Mouse (Mus musculus): ENCODE measurements around the gene Gcn1l1. TPM values are rescaled to one million over a fixed set of nuclear protein-coding genes. Genes with fewer than 3 reads are reported as not detected.

Gcn1l1 gene
- polyA plus RNA-seq, 1 experiment from 2014 or later: 58.8 TPM

DNA sequence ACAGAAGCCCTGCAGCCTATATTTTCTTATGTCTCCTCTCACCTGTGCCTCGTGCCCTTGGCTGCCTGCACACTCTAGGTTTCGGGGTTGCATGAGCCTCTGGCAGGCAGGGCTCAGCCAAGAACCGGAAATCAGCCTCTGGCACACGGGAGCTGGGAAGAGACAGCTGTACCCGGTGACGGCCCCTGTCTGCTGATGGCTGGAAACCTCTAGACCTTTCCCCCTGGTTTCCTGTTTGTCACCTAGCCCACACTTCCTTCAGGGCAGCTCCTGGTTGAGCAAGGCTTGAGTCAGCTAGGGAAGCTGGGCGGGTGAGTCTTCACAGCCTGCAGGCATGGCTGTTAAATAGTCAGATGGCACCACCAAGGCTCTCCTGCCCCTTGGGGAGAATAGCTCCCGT lies 30.2 kb upstream of the Gcn1l1 start:
- ATAC-seq (ENCODE audit: insufficient read depth) (no peak), DNase-seq (peak; percentile 56)
- Histone ChIP-seq H3K4me3 (ENCODE audit: low read depth, low read length) (no peak overlapping the region), H3K9ac (peak overlapping the region; percentile 6; the same call in 1 of the 2 replicates), H3K4me2 (peak overlapping the region; percentile 37; the same call in 1 of the 2 replicates), H3K36me3 (ENCODE audit: insufficient read depth) (no peaks in the 10 kb centered on the region), H3K4me1 (ENCODE audit: insufficient read depth) (peaks cover 63% of the 10 kb centered on the region), H3K27me3 (ENCODE audit: insufficient read depth, low read length) (no peaks in the 10 kb centered on the region), H3K9me3 (ENCODE audit: low read depth, low read length) (no peaks in the 10 kb centered on the region), H3K27ac (ENCODE audit: low read depth) (peak overlapping the region; percentile 66; the same call in 1 of the 2 replicates)
- 18% methylated on average over 8 of the region's 8 CpGs for WGBS
- no peak for TF ChIP-seq CTCF (IDR thresholded peaks at IDR 0.05; ENCODE audit: low read depth)

DNA sequence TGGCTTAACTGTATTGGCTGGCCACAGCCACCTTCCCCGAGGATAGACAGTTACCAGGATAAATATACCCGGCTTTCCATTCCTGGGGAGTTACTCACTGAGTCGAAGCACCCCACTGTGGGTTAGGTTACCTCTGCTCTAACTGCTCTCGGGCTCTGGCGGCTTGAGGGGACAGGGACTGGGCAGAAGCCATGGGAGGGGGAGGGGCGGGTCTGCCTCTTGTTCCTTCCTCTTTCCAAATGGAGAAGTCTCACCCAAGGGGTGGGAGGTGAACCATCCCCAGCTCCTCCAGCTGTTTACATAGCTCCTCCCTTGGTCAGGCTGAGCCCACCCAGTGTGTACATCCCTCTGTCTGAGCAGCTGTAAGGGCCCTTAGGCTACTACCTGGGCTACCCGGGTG lies 29.4 kb upstream of the Gcn1l1 start:
- whole genome bisulfite sequencing: 19% methylated on average over 7 of the region's 7 CpGs
- ATAC-seq (ENCODE audit: insufficient read depth): no peak
- H3K4me3 ChIP-seq (ENCODE audit: low read depth, low read length): no peak overlapping the region
- peak; percentile 57 for DNase-seq
- TF ChIP-seq CTCF (IDR thresholded peaks at IDR 0.05; ENCODE audit: low read depth): no peak
- H3K36me3 ChIP-seq (ENCODE audit: insufficient read depth): no peaks in the 10 kb centered on the region
- 0 out of 2 replicates have a peak overlapping the region, but pooled peaks have one; percentile 12 for H3K4me2 ChIP-seq
- no peaks in the 10 kb centered on the region for H3K9me3 ChIP-seq (ENCODE audit: low read depth, low read length)
- no peak overlapping the region; the same call in 1 of the 2 replicates for H3K27ac ChIP-seq (ENCODE audit: low read depth)
- H3K9ac ChIP-seq: no peak overlapping the region
- no peaks in the 10 kb centered on the region for H3K27me3 ChIP-seq (ENCODE audit: insufficient read depth, low read length)
- H3K4me1 ChIP-seq (ENCODE audit: insufficient read depth): peaks cover 55% of the 10 kb centered on the region

DNA sequence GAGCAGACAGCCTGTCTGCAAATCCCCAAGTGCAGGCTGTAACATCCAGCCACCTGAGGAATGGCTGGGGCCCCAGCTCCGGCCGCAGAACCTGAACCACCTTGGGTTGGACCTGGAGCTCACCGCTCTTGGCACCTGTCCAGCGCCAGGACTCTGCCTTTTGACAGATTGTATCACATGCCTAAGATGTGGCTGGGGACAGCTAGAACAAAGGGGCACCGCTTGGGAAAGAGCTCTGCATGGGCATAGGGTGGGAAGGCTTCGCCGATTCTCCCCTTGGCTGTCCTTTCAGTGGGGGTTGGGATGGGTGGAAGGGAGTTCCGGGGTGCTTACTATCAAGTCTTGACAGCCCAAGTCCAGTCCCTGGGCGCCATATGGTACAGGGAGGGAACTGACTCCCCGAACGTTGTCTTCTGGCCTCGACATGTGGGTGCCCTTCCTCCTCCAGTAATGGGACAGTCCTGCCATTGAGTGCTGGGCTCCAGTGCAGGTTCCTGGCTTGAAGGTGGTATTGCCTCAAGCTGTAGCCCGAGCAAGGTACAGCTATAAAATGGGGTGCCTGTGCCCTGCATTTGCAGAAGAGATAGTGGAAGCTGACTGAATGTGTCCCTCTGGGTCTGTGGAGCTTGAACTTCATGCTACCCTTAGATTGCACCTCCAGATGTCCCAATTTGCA lies 26.9 kb upstream of the Gcn1l1 start:
- DNase-seq: no peak
- H3K9me3 ChIP-seq (ENCODE audit: low read depth, low read length): no peaks in the 10 kb centered on the region
- no peak overlapping the region for H3K4me3 ChIP-seq (ENCODE audit: low read depth, low read length)
- peak overlapping the region; percentile 20; the same call in 1 of the 2 replicates for H3K9ac ChIP-seq
- no peak for TF ChIP-seq CTCF (IDR thresholded peaks at IDR 0.05; ENCODE audit: low read depth)
- peak overlapping the region; percentile 42; the same call in 1 of the 2 replicates for H3K27ac ChIP-seq (ENCODE audit: low read depth)
- peak overlapping the region; percentile 37; the same call in 1 of the 2 replicates for H3K4me2 ChIP-seq
- ATAC-seq (ENCODE audit: insufficient read depth): no peak
- H3K27me3 ChIP-seq (ENCODE audit: insufficient read depth, low read length): no peaks in the 10 kb centered on the region
- peaks cover 42% of the 10 kb centered on the region for H3K4me1 ChIP-seq (ENCODE audit: insufficient read depth)
- 61% methylated on average over 13 of the region's 13 CpGs for WGBS
- H3K36me3 ChIP-seq (ENCODE audit: insufficient read depth): no peaks in the 10 kb centered on the region

DNA sequence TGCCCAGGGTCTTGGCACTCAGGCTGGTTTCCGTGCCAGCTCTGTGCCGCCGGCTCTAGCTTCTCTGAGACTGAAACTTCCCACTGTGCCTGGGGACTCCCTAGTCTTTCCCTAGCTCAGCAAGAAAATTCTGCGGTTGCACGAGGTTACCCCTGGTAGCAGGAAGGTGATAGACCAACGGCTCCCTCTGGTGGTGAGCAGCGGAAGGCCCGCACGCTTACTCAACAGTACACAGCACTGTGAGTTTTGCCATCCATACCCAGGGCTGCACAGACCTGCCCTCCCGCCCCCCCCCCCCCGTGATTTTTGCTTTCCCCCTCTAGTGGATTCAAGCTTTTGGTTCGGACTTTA lies 26.4 kb upstream of the Gcn1l1 start:
- H3K9me3 ChIP-seq (ENCODE audit: low read depth, low read length): no peaks in the 10 kb centered on the region
- H3K4me1 ChIP-seq (ENCODE audit: insufficient read depth): peaks cover 47% of the 10 kb centered on the region
- peak overlapping the region; percentile 37; the same call in 1 of the 2 replicates for H3K4me2 ChIP-seq
- WGBS: 2% methylated on average over 12 of the region's 12 CpGs
- H3K36me3 ChIP-seq (ENCODE audit: insufficient read depth): no peaks in the 10 kb centered on the region
- peak overlapping the region; percentile 20; the same call in 1 of the 2 replicates for H3K9ac ChIP-seq
- peak; percentile 95 for TF ChIP-seq CTCF (IDR thresholded peaks at IDR 0.05; ENCODE audit: low read depth)
- peak; percentile 98 for DNase-seq
- H3K4me3 ChIP-seq (ENCODE audit: low read depth, low read length): no peak overlapping the region
- H3K27ac ChIP-seq (ENCODE audit: low read depth): peak overlapping the region; percentile 42; the same call in 1 of the 2 replicates
- no peaks in the 10 kb centered on the region for H3K27me3 ChIP-seq (ENCODE audit: insufficient read depth, low read length)
- ATAC-seq (ENCODE audit: insufficient read depth): peak; percentile 70

DNA sequence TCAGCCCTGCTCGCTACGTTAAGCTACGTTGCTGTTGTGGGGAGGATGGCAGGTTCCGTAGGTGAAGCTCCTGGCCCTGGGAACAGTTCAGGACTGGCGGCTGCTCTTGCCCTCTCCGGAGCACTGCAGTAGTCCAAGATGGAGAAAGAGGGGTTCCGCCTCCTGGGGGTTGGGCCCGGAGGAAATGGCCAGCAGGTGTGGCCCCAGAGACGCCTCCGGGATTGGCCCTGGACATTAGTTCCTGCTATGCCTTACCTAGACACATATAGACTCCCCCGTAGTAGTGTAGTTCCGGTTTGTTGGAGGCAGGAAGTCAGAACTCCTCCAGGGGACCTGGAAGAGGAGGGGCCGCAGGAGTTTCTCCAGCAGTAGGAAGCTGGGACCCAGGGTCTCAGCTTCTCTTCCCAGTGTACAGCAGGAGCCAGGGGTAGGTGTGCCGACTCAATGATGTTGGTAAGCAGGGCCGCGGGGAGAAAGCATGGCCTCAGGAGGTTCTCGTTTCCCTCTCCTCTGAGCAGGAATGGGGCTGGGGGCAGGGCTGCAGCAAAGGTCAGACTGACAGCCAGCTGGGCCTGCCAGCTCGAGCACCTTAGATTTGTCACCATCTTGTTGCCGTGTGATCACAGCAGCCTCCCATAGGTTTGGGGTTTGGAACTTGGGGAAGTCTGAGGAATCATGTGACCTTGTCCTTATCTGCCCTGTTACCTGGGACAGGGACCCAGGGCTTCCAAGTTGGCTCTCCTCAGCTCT lies 22.2 kb upstream of the Gcn1l1 start:
- Histone ChIP-seq H3K9ac (peak overlapping the region; percentile 29), H3K4me1 (ENCODE audit: insufficient read depth) (peaks cover 33% of the 10 kb centered on the region), H3K27ac (ENCODE audit: low read depth) (peak overlapping the region; percentile 90), H3K36me3 (ENCODE audit: insufficient read depth) (peaks cover 39% of the 10 kb centered on the region), H3K4me3 (ENCODE audit: low read depth, low read length) (no peak overlapping the region), H3K27me3 (ENCODE audit: insufficient read depth, low read length) (no peaks in the 10 kb centered on the region), H3K9me3 (ENCODE audit: low read depth, low read length) (no peaks in the 10 kb centered on the region), H3K4me2 (peak overlapping the region; percentile 46)
- ATAC-seq (ENCODE audit: insufficient read depth) (no peak), DNase-seq (no peak)
- TF ChIP-seq CTCF (IDR thresholded peaks at IDR 0.05; ENCODE audit: low read depth): no peak
- 42% methylated on average over 19 of the region's 19 CpGs for WGBS

DNA sequence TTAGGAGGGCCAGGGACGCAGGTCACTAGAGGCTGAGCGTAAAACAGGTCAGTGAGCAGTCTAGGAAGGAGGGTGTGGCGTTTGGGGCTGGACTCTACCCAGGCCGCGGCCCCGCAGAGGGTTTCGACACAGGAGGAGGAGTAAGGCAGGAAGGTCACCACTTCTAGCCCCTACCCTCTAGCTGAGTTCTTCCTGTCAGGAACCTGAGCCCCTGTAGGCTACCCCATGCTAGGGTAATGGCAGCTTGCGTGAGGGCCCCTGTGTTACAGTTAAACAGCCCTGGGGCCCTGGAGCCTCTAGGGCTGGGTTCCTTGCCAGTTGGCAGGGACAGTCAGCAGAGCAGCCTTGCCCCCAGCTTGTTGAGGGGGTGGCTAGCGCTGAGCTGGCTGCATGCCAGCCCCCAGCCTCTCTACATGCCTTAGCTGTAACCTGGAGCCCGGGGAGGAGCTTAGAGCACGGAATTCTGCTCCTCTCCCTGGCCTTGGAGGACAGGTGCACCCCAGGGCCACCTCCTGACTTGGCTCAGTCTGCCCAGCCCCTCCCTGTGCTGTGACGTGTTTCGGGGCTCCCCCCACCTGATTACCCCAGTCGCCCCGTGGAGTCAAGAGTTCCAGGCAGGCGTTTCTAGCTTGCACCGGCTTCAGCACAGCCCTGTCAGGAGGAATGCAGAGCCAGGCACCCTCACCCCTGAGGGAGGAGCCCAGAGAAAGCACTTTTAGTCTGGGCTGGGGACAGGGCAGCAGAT lies 21.4 kb upstream of the Gcn1l1 start:
- Histone ChIP-seq H3K27ac (ENCODE audit: low read depth) (peak overlapping the region; percentile 90), H3K9me3 (ENCODE audit: low read depth, low read length) (no peaks in the 10 kb centered on the region), H3K27me3 (ENCODE audit: insufficient read depth, low read length) (no peaks in the 10 kb centered on the region), H3K9ac (peak overlapping the region; percentile 29), H3K4me3 (ENCODE audit: low read depth, low read length) (peak overlapping the region; percentile 11; the same call in 1 of the 2 replicates), H3K4me1 (ENCODE audit: insufficient read depth) (peaks cover 26% of the 10 kb centered on the region), H3K4me2 (peak overlapping the region; percentile 46), H3K36me3 (ENCODE audit: insufficient read depth) (peaks cover 47% of the 10 kb centered on the region)
- peak; percentile 84 for DNase-seq
- 27% methylated on average over 17 of the region's 17 CpGs for WGBS
- peak; percentile 75 for ATAC-seq (ENCODE audit: insufficient read depth)
- no peak for TF ChIP-seq CTCF (IDR thresholded peaks at IDR 0.05; ENCODE audit: low read depth)

Data from lung, embryonic 14.5 days (tissue).